Mouse (Mus musculus): ENCODE results near the gene Ghr. TPM values are rescaled to one million over a fixed set of nuclear protein-coding genes. Genes with fewer than 3 reads are reported as not detected.

Ghr gene
- total and polyA plus RNA-seq, 2 experiments, result 141 to 423 TPM

DNA sequence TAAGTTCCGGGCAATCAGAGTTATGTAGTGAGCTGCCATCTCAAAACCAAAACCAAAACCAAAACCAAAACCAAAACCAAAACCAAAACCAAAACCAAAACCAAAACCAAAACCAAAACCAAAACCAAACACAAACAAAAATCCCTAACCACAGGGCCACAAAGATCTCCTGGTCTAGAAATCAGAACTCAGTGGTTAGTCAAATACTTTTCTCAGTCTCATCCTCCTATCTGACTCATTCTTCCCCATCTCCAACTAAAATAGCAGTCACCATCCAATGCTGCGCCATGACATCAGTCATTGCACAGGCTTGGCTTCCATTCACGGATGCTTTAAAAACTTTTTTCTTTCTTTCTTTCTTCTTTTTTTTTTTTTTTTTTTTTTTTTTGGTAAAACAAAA lies 170.2 kb downstream of the Ghr start:
- Histone ChIP-seq H3K27ac (replicated peaks; ENCODE audit: insufficient read depth, low read depth, low read length) (no peak overlapping the region), H3K4me1 (ENCODE audit: control insufficient read depth, insufficient read depth, low read length) (no peaks in the 10 kb centered on the region), H3K27me3 (ENCODE audit: control insufficient read depth, insufficient read depth, low read length) (no peaks in the 10 kb centered on the region), H3K4me3 (ENCODE audit: insufficient read depth, low read depth, low read length) (no peak overlapping the region), H3K79me2 (ENCODE audit: control insufficient read depth, insufficient read depth, low read length) (no peaks in the 10 kb centered on the region; the same call in 1 of the 2 replicates), H3K9ac (ENCODE audit: low read depth, low read length) (no peak overlapping the region), H3K36me3 (ENCODE audit: control insufficient read depth, insufficient read depth, low read length) (peaks cover 18% of the 10 kb centered on the region)
- no peak for TF ChIP-seq CTCF (IDR thresholded peaks at IDR 0.05; ENCODE audit: low read depth, low read length)
- TF ChIP-seq POLR2A (IDR thresholded peaks at IDR 0.05; ENCODE audit: extremely low read depth, insufficient read depth, low read length), result no peak
- WGBS, result 98% methylated on average over 3 of the region's 3 CpGs
- DNase-seq (ENCODE audit: extremely low read depth, low read depth, low spot score), result no peak

- H3K36me3 ChIP-seq (ENCODE audit: control insufficient read depth, insufficient read depth, low read length), result peaks cover 16% of the 10 kb centered on the region
- H3K4me3 ChIP-seq (ENCODE audit: insufficient read depth, low read depth, low read length), result no peak overlapping the region
- TF ChIP-seq CTCF (IDR thresholded peaks at IDR 0.05; ENCODE audit: low read depth, low read length) (no peak), POLR2A (IDR thresholded peaks at IDR 0.05; ENCODE audit: extremely low read depth, insufficient read depth, low read length) (no peak)
- no peaks in the 10 kb centered on the region; the same call in 1 of the 2 replicates for H3K79me2 ChIP-seq (ENCODE audit: control insufficient read depth, insufficient read depth, low read length)
- H3K27ac ChIP-seq (replicated peaks; ENCODE audit: insufficient read depth, low read depth, low read length), result no peak overlapping the region
- H3K9ac ChIP-seq (ENCODE audit: low read depth, low read length), result no peak overlapping the region
- H3K27me3 ChIP-seq (ENCODE audit: control insufficient read depth, insufficient read depth, low read length), result no peaks in the 10 kb centered on the region
- WGBS, result 91% methylated on average over 4 of the region's 4 CpGs
- no peak for DNase-seq (ENCODE audit: extremely low read depth, low read depth, low spot score)
- H3K4me1 ChIP-seq (ENCODE audit: control insufficient read depth, insufficient read depth, low read length), result no peaks in the 10 kb centered on the region
Measured at GRCm38 (mm10) chr15:3408478-3408877, 174.8 kb downstream of the Ghr start.

- Histone ChIP-seq H3K27ac (replicated peaks; ENCODE audit: insufficient read depth, low read depth, low read length) (no peak overlapping the region), H3K9ac (ENCODE audit: low read depth, low read length) (no peak overlapping the region), H3K4me3 (ENCODE audit: insufficient read depth, low read depth, low read length) (no peak overlapping the region), H3K36me3 (ENCODE audit: control insufficient read depth, insufficient read depth, low read length) (peaks cover 10% of the 10 kb centered on the region), H3K4me1 (ENCODE audit: control insufficient read depth, insufficient read depth, low read length) (no peaks in the 10 kb centered on the region), H3K79me2 (ENCODE audit: control insufficient read depth, insufficient read depth, low read length) (peaks cover 2% of the 10 kb centered on the region; the same call in 1 of the 2 replicates), H3K27me3 (ENCODE audit: control insufficient read depth, insufficient read depth, low read length) (no peaks in the 10 kb centered on the region)
- TF ChIP-seq CTCF (IDR thresholded peaks at IDR 0.05; ENCODE audit: low read depth, low read length), result no peak
- no peak for TF ChIP-seq POLR2A (IDR thresholded peaks at IDR 0.05; ENCODE audit: extremely low read depth, insufficient read depth, low read length)
- no peak for DNase-seq (ENCODE audit: extremely low read depth, low read depth, low spot score)
Measured at GRCm38 (mm10) chr15:3399196-3399595, 184.1 kb downstream of the Ghr start.

- H3K4me1 ChIP-seq (ENCODE audit: control insufficient read depth, insufficient read depth, low read length), result no peaks in the 10 kb centered on the region
- WGBS, result 89% methylated on average over 3 of the region's 3 CpGs
- H3K4me3 ChIP-seq (ENCODE audit: insufficient read depth, low read depth, low read length), result no peak overlapping the region
- peak; percentile 46 for DNase-seq (ENCODE audit: extremely low read depth, low read depth, low spot score)
- TF ChIP-seq POLR2A (IDR thresholded peaks at IDR 0.05; ENCODE audit: extremely low read depth, insufficient read depth, low read length) (no peak), CTCF (IDR thresholded peaks at IDR 0.05; ENCODE audit: low read depth, low read length) (no peak)
- H3K79me2 ChIP-seq (ENCODE audit: control insufficient read depth, insufficient read depth, low read length), result no peaks in the 10 kb centered on the region; the same call in 1 of the 2 replicates
- no peak overlapping the region for H3K9ac ChIP-seq (ENCODE audit: low read depth, low read length)
- H3K27ac ChIP-seq (replicated peaks; ENCODE audit: insufficient read depth, low read depth, low read length), result no peak overlapping the region
- no peaks in the 10 kb centered on the region for H3K27me3 ChIP-seq (ENCODE audit: control insufficient read depth, insufficient read depth, low read length)
- H3K36me3 ChIP-seq (ENCODE audit: control insufficient read depth, insufficient read depth, low read length), result peaks cover 10% of the 10 kb centered on the region
Measured at GRCm38 (mm10) chr15:3397369-3398100, 185.8 kb downstream of the Ghr start.

- H3K79me2 ChIP-seq (ENCODE audit: control insufficient read depth, insufficient read depth, low read length), result no peaks in the 10 kb centered on the region; the same call in 1 of the 2 replicates
- no peaks in the 10 kb centered on the region for H3K4me1 ChIP-seq (ENCODE audit: control insufficient read depth, insufficient read depth, low read length)
- no peak overlapping the region for H3K27ac ChIP-seq (replicated peaks; ENCODE audit: insufficient read depth, low read depth, low read length)
- H3K27me3 ChIP-seq (ENCODE audit: control insufficient read depth, insufficient read depth, low read length), result no peaks in the 10 kb centered on the region
- TF ChIP-seq POLR2A (IDR thresholded peaks at IDR 0.05; ENCODE audit: extremely low read depth, insufficient read depth, low read length) (no peak), CTCF (IDR thresholded peaks at IDR 0.05; ENCODE audit: low read depth, low read length) (no peak)
- no peak for DNase-seq (ENCODE audit: extremely low read depth, low read depth, low spot score)
- peaks cover 10% of the 10 kb centered on the region for H3K36me3 ChIP-seq (ENCODE audit: control insufficient read depth, insufficient read depth, low read length)
- no peak overlapping the region for H3K4me3 ChIP-seq (ENCODE audit: insufficient read depth, low read depth, low read length)
- WGBS, result 85% methylated on average over 2 of the region's 2 CpGs
- H3K9ac ChIP-seq (ENCODE audit: low read depth, low read length), result no peak overlapping the region
Measured at GRCm38 (mm10) chr15:3396149-3396548, 187.1 kb downstream of the Ghr start.

DNA sequence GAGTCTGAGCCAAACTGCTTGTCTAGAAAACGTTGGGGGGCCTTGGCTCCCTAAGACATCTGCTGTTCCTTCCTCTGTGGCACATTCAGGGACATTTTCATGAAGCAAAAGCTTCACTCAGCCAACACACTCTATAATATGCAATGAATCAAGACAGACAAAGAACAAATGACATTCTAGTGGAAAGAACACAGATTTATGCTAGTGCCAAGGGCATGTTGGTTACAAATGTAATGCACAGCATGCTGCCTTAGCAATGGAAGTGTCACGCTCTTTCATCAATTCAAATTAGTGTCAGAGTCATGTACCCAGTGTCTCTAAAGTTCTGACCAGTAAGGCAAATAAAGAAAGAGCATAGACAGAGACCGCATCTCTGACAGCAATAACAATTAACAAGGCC lies 187.6 kb downstream of the Ghr start:
- Histone ChIP-seq H3K9ac (ENCODE audit: low read depth, low read length) (no peak overlapping the region), H3K4me1 (ENCODE audit: control insufficient read depth, insufficient read depth, low read length) (no peaks in the 10 kb centered on the region), H3K27ac (replicated peaks; ENCODE audit: insufficient read depth, low read depth, low read length) (no peak overlapping the region), H3K36me3 (ENCODE audit: control insufficient read depth, insufficient read depth, low read length) (peaks cover 9% of the 10 kb centered on the region), H3K79me2 (ENCODE audit: control insufficient read depth, insufficient read depth, low read length) (peaks cover 3% of the 10 kb centered on the region; the same call in 1 of the 2 replicates), H3K27me3 (ENCODE audit: control insufficient read depth, insufficient read depth, low read length) (no peaks in the 10 kb centered on the region), H3K4me3 (ENCODE audit: insufficient read depth, low read depth, low read length) (no peak overlapping the region)
- DNase-seq (ENCODE audit: extremely low read depth, low read depth, low spot score), result no peak
- TF ChIP-seq CTCF (IDR thresholded peaks at IDR 0.05; ENCODE audit: low read depth, low read length) (no peak), POLR2A (IDR thresholded peaks at IDR 0.05; ENCODE audit: extremely low read depth, insufficient read depth, low read length) (no peak)
- WGBS, result 77% methylated on average over 3 of the region's 3 CpGs
